Mouse (Mus musculus) liver, adult 10 weeks (tissue): ENCODE results near the gene Tspyl4. TPM values are rescaled to one million over a fixed set of nuclear protein-coding genes. Genes with fewer than 3 reads are reported as not detected.

Experiments
- polyA plus RNA-seq: library from polyadenylated mRNA; stranded (reverse); fragments of 350-450 nt; fragmentation: Illumina TruSeq; extraction: RNeasy Lipid Tissue Mini Kit (QIAGEN cat#74804); gene quantifications from one replicate; pipeline ENCODE4 v1.2.3, GENCODE M21; 2014; ENCODE audit warnings: low read depth, low replicate concordance

Gene Tspyl4
- polyA plus RNA-seq, result 7.3 TPM

DNA sequence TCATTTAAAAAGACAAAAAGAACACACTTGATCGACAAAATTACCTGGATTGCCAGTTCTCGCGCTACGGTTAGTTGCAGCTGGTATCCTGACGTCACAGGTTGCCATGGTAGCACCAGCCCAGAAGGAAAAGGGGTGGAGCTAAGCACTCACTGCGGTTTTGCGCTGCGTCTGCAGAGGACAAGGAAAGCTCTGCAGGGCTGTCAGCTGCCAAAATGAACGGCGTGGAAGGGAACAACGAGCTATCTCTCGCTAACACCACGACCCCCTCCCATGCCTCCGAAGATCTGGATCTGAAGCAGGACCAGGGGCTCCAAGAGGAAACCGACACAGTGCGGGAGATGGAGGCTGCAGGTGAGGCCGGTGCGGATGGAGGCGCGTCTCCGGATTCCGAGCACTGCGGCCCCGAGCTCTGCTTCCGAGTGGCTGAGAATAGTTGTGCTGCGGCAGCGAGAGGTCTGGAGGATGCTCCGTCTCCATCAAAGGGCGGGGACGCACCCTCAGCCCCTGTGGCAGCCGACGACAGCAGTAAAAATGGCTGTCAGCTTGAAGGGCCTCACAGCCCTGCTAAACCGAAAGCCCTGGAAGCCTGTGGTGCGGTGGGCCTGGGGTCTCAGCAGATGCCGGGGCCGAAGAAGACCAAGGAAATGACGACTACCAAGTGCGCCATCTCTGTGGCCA, at the start of gene Tspyl4:
Gene Tspyl4, plus strand, starts transcription at position 144 of the 681 bp plus-strand sequence.

GRCm38 (mm10) chr10:34281962-34282388, 15.3 kb upstream of the Tspyl4 start, which contains the start of gene Tspyl1:
Tspyl1 (plus strand) TSS chr10:34282190.

Other genes starting within 250 kb of the Tspyl4 start
- 0.08 TPM for gene Calhm5, start 200.9 kb upstream of the Tspyl4 start, polyA plus RNA-seq
- 2.1 TPM for gene Calhm6, start 169.5 kb upstream of the Tspyl4 start, polyA plus RNA-seq
- 6.4 TPM for gene Dse, start 89.7 kb upstream of the Tspyl4 start, polyA plus RNA-seq
- 23.9 TPM for gene Tspyl1, start 15.3 kb upstream of the Tspyl4 start, polyA plus RNA-seq
- gene Col10a1, start 92.5 kb downstream of the Tspyl4 start, polyA plus RNA-seq, result not detected
- gene Nt5dc1, start 121.1 kb downstream of the Tspyl4 start, polyA plus RNA-seq, result 37.0 TPM
- 8.4 TPM for gene Frk, start 186.0 kb downstream of the Tspyl4 start, polyA plus RNA-seq